19 mouse cellular contexts compared by ENCODE assay signal in genomic region chr12:117239927-117240715, GRCm38 (mm10).
DNase-seq lines count a peak whose midpoint lies in the region; ATAC-seq and TF ChIP-seq lines count a peak whose summit lies in the region.
"Had no signal": no experiment of that assay in that cellular context is flagged by ENCODE, and none has a peak within 500 bp of the region (broad histone marks: within the 10 kb centered on the region; RNA-seq: fewer than 3 reads in every experiment).

No protein-coding gene starts in this region.

- no peak for ATAC-seq in embryonic facial prominence, embryonic 14.5 days (ENCODE audit: low read depth)
- ATAC-seq in lung, embryonic 14.5 days (ENCODE audit: insufficient read depth): no peak
- ATAC-seq in hindbrain, postnatal 0 days: no peak; the same call in 1 of the 2 replicates
- ATAC-seq: forebrain, embryonic 16.5 days; liver, embryonic 12.5 days had no signal

- no peak for TF ChIP-seq CTCF in lung, embryonic 14.5 days (IDR thresholded peaks at IDR 0.05; ENCODE audit: low read depth)
- no peak for TF ChIP-seq CTCF in hindbrain, postnatal 0 days (IDR thresholded peaks at IDR 0.05; ENCODE audit: low read depth)

- WGBS in embryonic facial prominence, embryonic 14.5 days: 67% methylated on average over 9 of the region's 9 CpGs
- WGBS in embryonic facial prominence, embryonic 10.5 days: 77% methylated on average over 9 of the region's 9 CpGs
- WGBS in lung, embryonic 14.5 days: 75% methylated on average over 9 of the region's 9 CpGs
- WGBS in hindbrain, postnatal 0 days: 67% methylated on average over 9 of the region's 9 CpGs

- peak; percentile 3 for DNase-seq in embryonic facial prominence, embryonic 14.5 days (ENCODE audit: low spot score)
- DNase-seq in embryonic facial prominence, embryonic 10.5 days (ENCODE audit: low spot score): no peak
- DNase-seq in lung, embryonic 14.5 days: peak; percentile 16
- no peak for DNase-seq in lung, postnatal 14 days
- DNase-seq in MN1 (ENCODE audit: low spot score): peak; percentile 56
- peak; percentile 33 for DNase-seq in hindbrain, postnatal 0 days (ENCODE audit: low spot score)
- DNase-seq in thymus, adult 18-20 months: no peak
- DNase-seq in left cerebral cortex, postnatal 25 days (ENCODE audit: low spot score in 2 of 2): no peak
- DNase-seq: B cell, adult 2 months; embryo, embryonic 11 days; kidney, adult 2 months; kidney, postnatal 36 days; thymus, adult 2 months had no signal

- no peak overlapping the region for H3K4me3 ChIP-seq in embryonic facial prominence, embryonic 14.5 days (ENCODE audit: low read depth, low read length)
- H3K4me3 ChIP-seq in embryonic facial prominence, embryonic 10.5 days: no peak overlapping the region
- no peak overlapping the region for H3K4me3 ChIP-seq in lung, embryonic 14.5 days (ENCODE audit: low read depth, low read length)
- H3K4me3 ChIP-seq in hindbrain, postnatal 0 days (ENCODE audit: low read length): no peak overlapping the region
- H3K4me3 ChIP-seq: erythroblast, embryonic 14.5 days; hindbrain, embryonic 15.5 days; limb, embryonic 10.5 days; liver, embryonic 12.5 days; neural tube, embryonic 12.5 days had no signal

- H3K9me3 ChIP-seq in embryonic facial prominence, embryonic 14.5 days (ENCODE audit: control insufficient read depth, low read length): no peaks in the 10 kb centered on the region
- no peaks in the 10 kb centered on the region for H3K9me3 ChIP-seq in embryonic facial prominence, embryonic 10.5 days
- no peaks in the 10 kb centered on the region for H3K9me3 ChIP-seq in lung, embryonic 14.5 days (ENCODE audit: low read depth, low read length)
- no peaks in the 10 kb centered on the region for H3K9me3 ChIP-seq in hindbrain, postnatal 0 days (ENCODE audit: low read length)
- H3K9me3 ChIP-seq: hindbrain, embryonic 15.5 days; limb, embryonic 10.5 days; liver, embryonic 12.5 days; neural tube, embryonic 12.5 days had no signal

- no peaks in the 10 kb centered on the region for H3K36me3 ChIP-seq in embryonic facial prominence, embryonic 14.5 days (ENCODE audit: control insufficient read depth, insufficient read depth, low read length)
- H3K36me3 ChIP-seq in embryonic facial prominence, embryonic 10.5 days (replicated peaks): peaks cover 57% of the 10 kb centered on the region
- no peaks in the 10 kb centered on the region for H3K36me3 ChIP-seq in lung, embryonic 14.5 days (ENCODE audit: insufficient read depth)
- no peaks in the 10 kb centered on the region for H3K36me3 ChIP-seq in hindbrain, postnatal 0 days (ENCODE audit: insufficient read depth, low read length)
- H3K36me3 ChIP-seq: limb, embryonic 10.5 days; liver, embryonic 12.5 days; neural tube, embryonic 12.5 days had no signal

- intact Hi-C loops in left cerebral cortex, postnatal 25 days (cut with DNase I): no loop called here

- H3K27ac ChIP-seq in embryonic facial prominence, embryonic 14.5 days (replicated peaks; ENCODE audit: low read depth, low read length): no peak overlapping the region
- no peak overlapping the region for H3K27ac ChIP-seq in embryonic facial prominence, embryonic 10.5 days (replicated peaks)
- H3K27ac ChIP-seq in lung, embryonic 14.5 days (ENCODE audit: low read depth): no peak overlapping the region
- H3K27ac ChIP-seq in hindbrain, postnatal 0 days: no peak overlapping the region
- H3K27ac ChIP-seq: hindbrain, embryonic 15.5 days; limb, embryonic 10.5 days; liver, embryonic 12.5 days; neural tube, embryonic 12.5 days had no signal

- H3K4me2 ChIP-seq in embryonic facial prominence, embryonic 14.5 days (ENCODE audit: low read depth, low read length): no peak overlapping the region
- H3K4me2 ChIP-seq in lung, embryonic 14.5 days: no peak overlapping the region
- no peak overlapping the region for H3K4me2 ChIP-seq in hindbrain, postnatal 0 days (ENCODE audit: low read depth, low read length)
- H3K4me2 ChIP-seq: hindbrain, embryonic 15.5 days; liver, embryonic 12.5 days; neural tube, embryonic 12.5 days had no signal

- no peaks in the 10 kb centered on the region for H3K27me3 ChIP-seq in embryonic facial prominence, embryonic 14.5 days (replicated peaks; ENCODE audit: control insufficient read depth, insufficient read depth, low read length)
- no peaks in the 10 kb centered on the region for H3K27me3 ChIP-seq in embryonic facial prominence, embryonic 10.5 days (replicated peaks; ENCODE audit: low read depth, poor library complexity, severe bottlenecking)
- no peaks in the 10 kb centered on the region for H3K27me3 ChIP-seq in lung, embryonic 14.5 days (ENCODE audit: insufficient read depth, low read length)
- no peaks in the 10 kb centered on the region for H3K27me3 ChIP-seq in hindbrain, postnatal 0 days (ENCODE audit: insufficient read depth, low read length)
- H3K27me3 ChIP-seq: hindbrain, embryonic 15.5 days; neural tube, embryonic 12.5 days had no signal

- H3K4me1 ChIP-seq in embryonic facial prominence, embryonic 14.5 days (ENCODE audit: control insufficient read depth, insufficient read depth, low read length): no peaks in the 10 kb centered on the region
- H3K4me1 ChIP-seq in embryonic facial prominence, embryonic 10.5 days: no peaks in the 10 kb centered on the region
- no peaks in the 10 kb centered on the region for H3K4me1 ChIP-seq in lung, embryonic 14.5 days (ENCODE audit: insufficient read depth)
- no peaks in the 10 kb centered on the region for H3K4me1 ChIP-seq in hindbrain, postnatal 0 days (ENCODE audit: insufficient read depth, low read length)
- H3K4me1 ChIP-seq: liver, embryonic 12.5 days had no signal

- no peak overlapping the region for H3K9ac ChIP-seq in embryonic facial prominence, embryonic 14.5 days (ENCODE audit: low read depth, low read length)
- no peak overlapping the region for H3K9ac ChIP-seq in lung, embryonic 14.5 days
- H3K9ac ChIP-seq in hindbrain, postnatal 0 days (replicated peaks; ENCODE audit: low read length): no peak overlapping the region
- H3K9ac ChIP-seq: hindbrain, embryonic 15.5 days; liver, embryonic 12.5 days; neural tube, embryonic 12.5 days had no signal

Comparison
In these comparisons a context has a peak if more than half of its experiments do, and no peak if none do; other contexts are left out.
1. DNase-seq: peak in embryonic facial prominence, embryonic 14.5 days (single experiment), lung, embryonic 14.5 days (single experiment), MN1 (single experiment) and hindbrain, postnatal 0 days (single experiment); none in embryonic facial prominence, embryonic 10.5 days (single experiment), lung, postnatal 14 days (single experiment), thymus, adult 18-20 months (0 of 2) and left cerebral cortex, postnatal 25 days (0 of 2).